In the genomic region with DNA sequence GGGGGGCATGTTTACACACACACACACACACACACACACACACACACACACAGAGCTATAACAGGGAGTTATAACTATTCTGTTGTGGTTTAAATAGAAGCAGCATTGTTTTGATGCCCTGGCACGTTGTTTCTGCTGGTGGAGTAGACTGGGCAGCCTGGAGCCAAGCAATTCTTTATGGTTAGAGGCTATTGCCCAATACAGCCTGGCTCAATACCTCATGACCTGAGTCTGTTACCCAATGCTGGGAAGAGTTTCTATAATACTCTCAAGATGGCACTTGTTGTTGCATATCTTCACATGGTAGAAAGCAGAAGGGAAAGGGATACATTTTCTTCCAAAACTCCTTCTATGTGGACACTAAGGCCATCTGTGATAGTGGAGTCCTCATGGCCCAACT, we compare ENCODE assay signal across 14 mouse cellular contexts.
"Had no signal": no experiment of that assay in that cellular context is flagged by ENCODE, and none has a peak within 500 bp of the region (broad histone marks: within the 10 kb centered on the region; RNA-seq: fewer than 3 reads in every experiment).

No protein-coding gene starts in this region.

- H3K4me3 ChIP-seq: limb, embryonic 13.5 days; myocyte; neural tube, embryonic 15.5 days had no signal

- H3K36me3 ChIP-seq: limb, embryonic 13.5 days; neural tube, embryonic 15.5 days had no signal

- H3K27ac ChIP-seq: kidney, postnatal 0 days; limb, embryonic 13.5 days; liver, embryonic 14.5 days; neural tube, embryonic 15.5 days; stomach, postnatal 0 days had no signal

- DNase-seq: kidney, adult 11 months; kidney, adult 9 months; kidney, postnatal 36 days; layer of hippocampus, adult 9-11 months; layer of hippocampus, postnatal 36 days; lung, postnatal 4 days; midbrain, embryonic 14.5 days; thymus, postnatal 14 days had no signal
